Mouse (Mus musculus) right cerebral cortex, postnatal 25 days (tissue): ENCODE data around the gene Tmem107.

Source experiments
- DNase-seq: peaks from one replicate; pipeline ENCODE4 v3.0.0; 2022

Tmem107 gene

DNA sequence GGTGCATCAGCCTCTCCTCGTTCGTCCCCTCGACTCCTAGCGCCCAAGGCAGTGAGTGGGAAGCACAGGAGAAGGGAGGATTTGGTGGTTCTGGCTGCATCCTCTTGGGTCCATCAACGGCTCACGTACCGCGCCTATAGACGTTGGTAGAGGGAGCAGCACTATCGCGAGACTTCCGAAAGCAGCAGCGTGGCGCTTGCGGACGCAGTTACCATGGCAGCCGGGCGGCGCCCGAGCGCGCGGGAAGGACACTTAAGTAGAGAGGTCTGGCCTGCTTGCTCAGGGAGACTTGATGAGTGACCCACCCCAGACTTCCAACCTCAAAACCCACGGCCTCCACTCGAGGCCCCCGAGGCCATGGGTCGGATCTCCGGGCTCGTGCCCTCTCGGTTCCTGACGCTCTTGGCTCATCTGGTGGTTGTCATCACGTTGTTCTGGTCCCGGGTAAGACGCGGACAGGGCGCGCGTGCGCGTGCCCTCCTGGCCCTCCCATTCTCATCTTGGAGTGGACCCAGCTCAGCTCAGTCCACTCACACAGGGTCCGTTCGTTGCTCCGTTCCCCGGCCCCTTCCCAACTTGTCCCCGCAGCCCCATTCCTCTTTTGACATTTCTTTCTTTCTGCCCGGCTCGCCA is at the start of gene Tmem107:
Gene Tmem107 (plus strand): TSS at position 217 of the 633 bp plus-strand sequence.
- peak; percentile 94 for DNase-seq

DNA sequence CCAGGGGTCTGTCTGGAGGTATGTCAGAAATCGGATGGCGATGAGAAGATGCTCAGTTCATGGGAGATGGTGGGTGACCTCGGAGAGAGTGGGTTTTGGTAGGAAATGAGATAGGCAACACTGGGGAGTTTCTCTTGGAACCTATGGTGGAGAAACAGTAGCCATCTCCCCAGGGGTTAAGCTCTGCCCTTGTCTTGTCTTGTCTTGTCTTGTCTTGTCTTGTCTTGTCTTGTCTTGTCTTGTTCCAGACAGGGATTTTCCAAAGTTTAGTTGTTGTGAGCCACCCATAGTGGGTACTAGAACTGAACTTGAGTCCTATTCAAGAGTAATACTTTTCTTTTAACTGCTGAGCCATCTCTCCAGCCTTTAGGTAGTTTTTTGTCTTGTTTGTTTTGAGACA is 44.0 kb upstream of the Tmem107 start:
- no peak for DNase-seq

DNA sequence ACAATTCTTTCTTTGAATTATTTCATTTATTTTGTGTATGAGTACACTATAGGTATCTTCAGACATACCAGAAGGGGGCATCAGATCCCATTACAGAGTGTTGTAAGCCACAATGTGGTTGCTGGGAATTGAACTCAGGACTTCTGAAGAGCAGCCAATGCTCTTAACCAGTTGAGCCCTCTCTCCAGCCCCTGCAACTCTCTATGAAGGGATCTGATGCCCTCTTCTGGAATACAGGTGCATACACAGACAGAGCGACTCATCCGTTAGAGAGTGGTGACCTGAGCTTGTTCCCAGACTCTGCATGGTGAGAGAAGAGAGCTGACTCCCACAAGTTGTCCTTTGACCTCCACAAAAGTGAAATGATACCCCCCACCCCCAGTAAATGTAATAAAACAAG is 41.8 kb upstream of the Tmem107 start:
- no peak for DNase-seq

DNA sequence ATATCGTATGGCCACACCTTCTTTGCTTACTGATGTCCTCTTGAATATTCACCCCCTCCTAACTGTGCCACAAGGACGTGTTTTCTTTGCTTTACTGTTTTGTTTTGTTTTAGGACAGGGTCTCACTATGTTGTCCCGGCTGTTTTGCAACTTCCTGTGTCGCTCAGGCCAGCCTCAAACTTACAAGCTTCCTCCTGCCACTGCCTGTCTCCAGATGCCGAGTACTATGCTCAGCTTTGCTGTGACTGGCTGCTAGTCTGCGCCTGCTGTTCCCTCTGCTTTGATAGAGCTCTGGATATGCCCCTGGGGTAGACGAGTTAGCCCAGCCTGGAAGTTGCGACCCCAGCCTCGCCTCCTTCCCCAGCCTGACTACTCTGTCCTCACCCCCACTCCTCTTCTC is 37.1 kb upstream of the Tmem107 start:
- DNase-seq = no peak

DNA sequence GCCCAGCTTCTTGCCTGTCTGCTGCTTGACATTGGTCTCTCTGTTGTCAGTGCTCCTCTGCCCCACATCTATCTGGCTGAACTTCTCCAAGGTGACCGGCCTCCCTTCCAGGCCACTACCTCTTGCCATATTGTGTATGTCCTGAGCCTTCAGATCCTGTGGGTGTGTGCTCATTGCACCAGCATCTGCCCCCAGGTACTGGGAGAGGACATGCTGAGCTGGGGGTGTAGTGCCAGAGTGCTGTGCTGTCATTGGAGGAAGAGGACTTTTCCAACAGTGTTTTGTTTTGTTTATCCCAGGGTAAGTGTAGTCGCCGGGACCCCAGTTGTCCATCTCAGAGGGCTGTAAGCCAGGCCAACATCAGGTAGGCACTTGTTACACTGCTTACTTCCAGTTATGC is 36.0 kb upstream of the Tmem107 start:
- no peak for DNase-seq

DNA sequence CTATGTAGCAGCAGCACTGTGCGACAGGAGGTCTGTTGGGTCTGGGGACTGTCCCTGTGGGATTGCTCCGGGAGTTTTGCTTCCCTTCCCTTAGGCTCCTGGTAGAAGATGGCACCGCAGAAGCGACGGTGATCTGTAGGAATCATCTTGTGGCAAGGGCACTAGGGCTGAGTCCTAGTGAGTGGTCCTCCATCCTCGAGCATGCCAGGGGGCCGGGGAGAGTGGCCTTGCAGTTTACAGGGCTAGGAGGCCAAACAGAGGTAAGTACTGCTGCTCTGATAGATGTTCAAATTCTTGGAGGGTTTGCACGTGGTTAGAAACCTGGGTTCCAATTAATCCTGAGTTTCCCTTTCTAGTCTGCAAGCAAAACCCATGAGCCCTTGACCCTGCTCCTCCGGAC is 35.2 kb upstream of the Tmem107 start:
- DNase-seq = no peak

DNA sequence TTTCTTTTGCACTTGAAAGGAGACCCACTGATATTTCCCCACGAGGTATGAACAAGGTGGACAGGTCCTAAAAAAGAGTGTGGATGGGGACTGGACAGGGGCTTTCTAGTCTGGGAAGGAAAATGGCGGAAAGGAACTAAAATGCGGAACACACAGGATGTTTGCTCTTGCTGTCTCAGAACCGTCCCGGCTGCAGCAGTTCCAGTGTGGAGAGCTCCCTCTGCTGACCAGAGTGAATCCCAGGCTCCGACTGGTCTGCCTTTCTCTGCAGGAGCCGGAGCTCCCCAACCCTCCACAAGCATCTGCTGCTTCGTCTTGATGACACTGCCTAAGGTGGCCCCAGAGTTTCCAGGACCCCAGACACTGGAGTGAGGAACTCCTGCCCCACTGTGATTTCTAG is 34.8 kb upstream of the Tmem107 start:
- peak; percentile 87 for DNase-seq

DNA sequence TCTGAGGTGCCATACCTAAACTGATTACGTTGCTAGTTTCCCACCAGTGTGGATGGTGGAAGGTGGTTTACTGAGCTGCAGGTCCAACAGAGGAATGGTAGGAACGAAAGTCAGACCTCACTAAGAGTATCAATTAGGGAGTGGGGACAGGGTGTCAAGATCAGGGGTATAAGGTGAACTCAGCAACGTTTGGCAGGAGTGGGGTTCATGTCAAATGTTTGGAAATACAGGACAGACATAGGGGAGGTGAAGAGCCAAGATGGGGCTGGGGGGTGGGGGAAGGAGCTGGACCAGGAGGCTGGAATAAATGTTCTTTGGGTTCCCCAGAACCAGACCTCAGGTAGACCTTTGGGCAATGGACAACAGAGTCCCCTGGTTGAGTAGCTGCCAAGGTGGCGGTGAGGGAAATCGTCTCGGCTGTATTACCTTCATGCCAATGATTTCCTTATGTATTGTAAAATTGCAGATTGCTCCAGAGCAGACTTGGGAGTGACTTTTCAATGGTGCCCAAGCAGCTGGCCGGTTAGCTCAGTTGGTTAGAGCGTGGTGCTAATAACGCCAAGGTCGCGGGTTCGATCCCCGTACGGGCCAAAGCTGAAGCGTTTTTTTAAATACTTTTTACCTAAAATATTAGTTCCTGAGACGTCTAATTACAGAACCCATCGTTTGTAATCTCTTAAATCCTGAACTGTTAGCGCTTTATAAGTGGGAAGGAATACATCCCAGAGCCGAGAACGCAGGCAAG is 33.9 kb upstream of the Tmem107 start:
- peak; percentile 82 for DNase-seq

DNA sequence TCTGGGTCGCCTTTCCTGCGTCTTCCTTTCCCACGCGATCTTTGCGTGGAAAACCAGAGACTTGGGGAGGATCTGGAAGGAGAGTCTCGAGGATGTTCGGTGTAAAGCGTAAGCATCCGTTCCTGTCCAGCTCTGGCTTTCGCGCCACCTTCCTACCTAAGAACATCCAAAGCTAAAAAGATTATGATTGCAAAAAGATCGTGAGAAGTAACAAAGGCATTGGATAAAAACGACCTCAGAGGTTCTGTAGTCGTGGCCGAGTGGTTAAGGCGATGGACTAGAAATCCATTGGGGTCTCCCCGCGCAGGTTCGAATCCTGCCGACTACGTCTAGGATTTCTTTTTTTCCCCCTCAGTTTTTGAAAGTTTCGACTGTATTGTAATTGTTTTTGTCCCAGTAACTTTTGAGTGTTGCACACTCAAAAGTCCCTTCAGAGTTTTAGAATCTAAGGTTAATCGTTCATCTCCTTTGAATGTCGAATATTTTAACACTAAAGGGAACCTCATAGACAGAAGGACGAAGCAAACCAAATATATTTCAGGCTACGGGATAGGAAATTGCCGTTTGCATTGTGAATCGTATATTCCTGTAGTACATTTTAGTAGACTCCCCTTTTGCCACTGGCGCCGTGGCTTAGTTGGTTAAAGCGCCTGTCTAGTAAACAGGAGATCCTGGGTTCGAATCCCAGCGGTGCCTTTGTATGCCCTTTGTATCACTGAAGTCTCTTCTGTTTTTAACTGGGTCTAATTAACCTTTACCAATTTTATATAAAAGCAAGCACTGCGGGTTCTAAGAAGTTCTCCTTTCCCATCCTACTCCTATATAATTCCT is 33.2 kb upstream of the Tmem107 start:
- peak; percentile 78 for DNase-seq

DNA sequence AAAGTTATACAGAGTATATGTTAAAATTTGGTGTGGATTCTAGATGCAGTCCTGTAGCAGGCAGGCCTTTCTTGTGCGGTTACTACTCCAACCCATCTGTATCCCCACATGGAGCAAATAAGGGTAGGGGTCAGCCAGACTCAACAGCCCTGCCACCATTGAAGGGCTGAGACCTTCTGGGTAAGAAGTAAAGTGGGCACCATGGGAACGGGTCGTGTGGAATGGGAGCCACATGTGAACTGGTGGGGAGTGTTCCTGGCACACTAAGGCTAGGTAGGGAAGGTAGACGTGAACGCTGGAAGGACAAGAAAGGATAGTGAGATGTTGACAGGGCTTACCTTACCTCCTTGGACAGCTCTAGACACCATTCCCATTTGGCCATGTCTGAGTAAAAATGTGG is 32.4 kb upstream of the Tmem107 start:
- no peak for DNase-seq

DNA sequence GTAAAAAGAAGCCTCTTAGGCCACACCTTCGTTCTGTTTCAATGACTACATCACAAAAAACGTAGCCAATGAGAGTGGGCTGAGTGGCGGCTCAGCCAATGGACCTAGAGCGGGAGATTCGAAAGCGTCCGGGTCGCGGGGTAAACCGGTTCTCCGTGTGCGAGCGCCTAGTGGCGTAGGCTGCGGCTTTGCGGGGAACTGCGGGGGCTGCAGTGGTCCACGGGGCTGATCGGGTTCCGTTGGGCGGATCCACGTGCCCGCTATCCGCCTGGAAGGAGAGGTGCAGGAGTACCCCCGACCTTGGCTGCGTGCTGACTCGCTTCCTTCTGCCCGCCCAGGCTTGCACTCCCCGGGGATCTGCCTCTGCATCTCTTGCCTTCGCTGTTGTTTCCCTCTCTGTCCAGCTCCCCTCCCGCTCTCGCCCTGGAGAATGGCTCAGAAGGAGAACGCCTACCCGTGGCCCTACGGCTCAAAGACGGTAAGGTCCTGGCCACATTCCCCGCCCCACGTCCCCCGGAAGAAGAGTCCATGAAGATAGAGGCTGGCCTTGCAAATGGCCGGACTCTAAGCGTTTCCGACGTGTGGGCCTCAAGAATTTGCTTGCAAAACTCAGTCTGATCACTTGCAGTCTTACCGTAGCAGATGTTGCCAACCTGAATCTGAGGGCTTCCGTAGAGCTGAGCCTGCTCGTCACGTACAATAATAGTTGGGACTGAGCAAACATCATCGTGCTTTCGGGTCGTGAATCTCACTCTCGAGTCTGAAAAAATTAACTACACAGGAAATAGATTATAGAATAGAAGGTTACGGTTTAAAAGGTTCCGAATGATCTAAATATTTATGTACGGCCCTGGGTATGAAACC is 24.8 kb upstream of the Tmem107 start, which contains the start of gene Aurkb:
Gene Aurkb (plus strand): TSS at position 117 of the 864 bp plus-strand sequence.
- peak; percentile 66 for DNase-seq

DNA sequence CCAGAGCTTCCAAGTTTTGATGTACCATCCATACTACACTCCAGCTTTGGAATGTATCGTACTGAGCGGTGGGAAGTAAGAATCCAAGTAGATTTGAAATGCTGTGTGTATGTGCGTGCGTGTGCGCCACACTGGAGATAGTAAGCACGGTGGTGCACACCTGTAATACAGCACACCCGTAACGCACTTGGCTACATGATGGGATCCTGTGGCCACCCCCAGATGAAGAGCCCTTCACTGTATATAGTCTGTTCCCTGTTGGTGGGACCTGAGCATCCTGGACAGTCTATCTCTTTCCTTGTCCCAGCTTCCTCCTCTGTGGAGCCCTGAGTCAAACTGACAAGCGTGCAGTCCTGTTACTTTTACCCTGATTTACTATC is 24.2 kb upstream of the Tmem107 start:
- DNase-seq = no peak

DNA sequence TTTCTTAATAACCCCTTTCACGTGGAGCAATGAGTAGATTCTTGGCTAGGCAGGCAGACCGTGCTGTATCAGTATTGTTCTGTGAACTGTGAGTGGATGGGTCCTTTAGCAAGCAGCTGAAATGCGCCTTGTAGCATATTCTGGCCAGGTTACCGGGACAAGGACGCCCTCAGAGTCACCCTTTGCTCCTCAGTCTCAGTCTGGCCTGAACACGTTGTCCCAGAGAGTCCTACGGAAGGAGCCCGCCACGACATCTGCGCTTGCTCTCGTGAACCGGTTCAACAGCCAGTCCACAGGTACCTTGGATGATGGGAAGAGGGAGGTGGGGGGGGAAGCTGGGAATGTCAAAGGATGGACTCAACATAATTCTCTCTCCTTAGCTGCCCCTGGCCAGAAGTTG is 23.0 kb upstream of the Tmem107 start:
- no peak for DNase-seq

DNA sequence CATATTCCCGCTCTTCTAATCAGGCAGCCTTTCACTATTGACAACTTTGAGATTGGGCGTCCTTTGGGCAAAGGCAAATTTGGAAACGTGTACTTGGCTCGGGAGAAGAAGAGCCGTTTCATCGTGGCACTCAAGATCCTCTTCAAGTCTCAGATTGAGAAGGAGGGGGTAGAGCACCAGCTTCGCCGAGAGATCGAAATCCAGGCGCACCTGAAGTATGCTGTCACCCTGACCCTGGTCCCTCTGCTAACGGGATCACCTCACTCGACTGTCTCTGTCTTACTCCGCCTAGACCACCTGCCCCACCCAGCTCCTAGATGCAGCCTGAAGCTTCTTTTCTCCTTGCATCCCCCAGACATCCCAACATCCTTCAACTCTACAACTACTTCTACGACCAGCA is 22.5 kb upstream of the Tmem107 start:
- no peak for DNase-seq

DNA sequence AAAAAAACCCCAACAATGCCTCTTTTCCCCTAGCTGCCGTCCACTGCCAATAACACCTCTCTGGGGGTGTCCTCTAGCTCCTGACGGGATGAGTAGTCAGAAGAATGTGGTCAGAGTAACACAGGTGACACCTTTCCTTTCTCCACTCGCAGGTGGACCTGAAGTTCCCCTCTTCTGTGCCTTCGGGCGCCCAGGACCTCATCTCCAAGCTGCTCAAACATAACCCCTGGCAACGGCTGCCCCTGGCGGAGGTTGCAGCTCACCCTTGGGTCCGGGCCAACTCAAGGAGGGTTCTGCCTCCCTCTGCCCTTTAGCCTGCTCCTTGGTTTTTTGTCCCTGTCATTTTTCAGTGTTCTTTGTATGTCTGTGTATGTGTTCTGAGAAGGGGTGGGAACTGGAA is 19.9 kb upstream of the Tmem107 start:
- DNase-seq = no peak

DNA sequence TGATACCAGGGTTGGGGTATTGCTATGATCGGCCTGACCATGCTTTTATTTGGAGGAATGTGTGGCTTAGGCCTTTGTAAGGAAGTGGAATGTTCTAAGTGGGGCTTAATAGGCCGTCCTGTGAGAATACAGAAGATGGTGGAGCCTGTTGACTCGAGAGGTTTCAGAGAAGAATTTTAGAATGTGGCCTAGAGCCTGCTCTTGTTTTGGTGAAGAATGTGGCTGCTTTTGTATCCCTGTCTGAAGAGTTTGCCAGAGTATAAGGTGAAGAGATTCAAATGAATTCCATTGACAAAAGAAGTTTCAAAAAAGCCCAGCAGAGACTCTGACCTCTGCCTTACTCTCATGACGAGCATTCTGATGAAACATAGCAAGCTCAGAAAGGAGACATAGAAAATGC is 18.8 kb upstream of the Tmem107 start:
- no peak for DNase-seq

DNA sequence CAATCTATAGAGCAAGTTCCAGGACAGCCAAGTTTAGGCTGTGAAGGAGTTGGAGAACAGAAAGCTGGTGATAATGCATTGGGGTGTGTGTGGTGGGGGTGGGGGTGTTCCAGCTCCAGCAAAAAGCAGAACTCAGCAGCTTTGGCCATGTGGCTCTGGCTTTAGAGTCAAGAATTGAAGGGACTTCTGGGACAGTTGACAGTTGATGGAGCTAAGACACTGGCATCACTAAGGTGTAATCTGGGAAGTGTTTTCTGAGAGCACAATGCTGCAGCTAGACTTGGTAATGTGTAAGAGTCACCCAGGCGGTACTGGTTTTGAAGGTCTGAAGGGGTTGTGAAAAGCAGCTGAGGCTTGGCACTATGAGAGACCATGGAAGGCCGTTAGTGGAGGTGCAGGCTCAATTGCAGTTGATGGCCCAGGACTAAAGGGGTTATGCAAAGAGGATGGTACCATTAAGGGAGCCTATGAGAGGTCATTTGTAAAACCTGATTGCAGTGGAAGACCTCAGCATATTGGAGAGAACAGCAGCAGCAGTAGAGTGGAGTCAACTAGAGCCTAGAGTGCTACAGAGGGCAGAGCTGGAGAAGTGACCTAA is 17.7 kb upstream of the Tmem107 start:
- DNase-seq = no peak

DNA sequence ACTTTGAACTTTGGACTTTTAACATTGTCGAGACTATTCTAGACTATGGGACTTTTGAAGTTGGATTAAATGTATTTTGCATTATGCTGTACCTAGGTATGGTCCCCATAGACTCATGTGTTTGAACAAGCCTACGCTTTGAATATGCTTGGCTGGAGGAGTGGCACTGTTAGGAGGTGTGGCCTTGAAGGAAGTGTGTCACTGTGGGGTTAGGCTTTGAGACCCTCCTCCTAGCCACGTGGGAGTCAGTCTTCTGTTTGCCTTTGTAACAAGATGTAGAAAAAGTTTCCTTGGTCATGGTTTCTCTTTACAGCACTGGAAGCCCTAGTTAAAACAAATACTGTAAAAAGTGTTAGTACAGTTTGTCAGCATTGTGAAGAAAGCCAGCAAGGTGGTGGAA is 16.8 kb upstream of the Tmem107 start:
- DNase-seq = no peak

DNA sequence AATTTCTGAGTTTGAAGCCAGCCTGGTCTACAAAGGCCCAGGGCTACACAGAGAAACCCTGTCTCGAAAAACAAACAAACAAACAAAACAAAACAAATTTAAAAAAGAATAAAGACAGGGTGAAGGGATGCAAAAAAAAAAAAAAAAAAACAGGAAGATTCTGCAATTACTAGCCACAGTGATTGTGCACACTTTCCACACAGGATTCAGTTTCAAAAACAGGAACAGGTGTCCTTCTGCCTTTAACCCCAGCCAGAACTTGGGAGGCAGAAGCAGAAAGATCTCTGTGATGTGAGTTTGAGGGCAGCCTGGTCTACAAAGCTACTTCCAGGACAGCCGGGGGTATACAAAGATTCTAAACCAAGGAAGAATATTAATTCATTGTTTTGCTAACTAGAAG is 12.3 kb upstream of the Tmem107 start:
- no peak for DNase-seq

DNA sequence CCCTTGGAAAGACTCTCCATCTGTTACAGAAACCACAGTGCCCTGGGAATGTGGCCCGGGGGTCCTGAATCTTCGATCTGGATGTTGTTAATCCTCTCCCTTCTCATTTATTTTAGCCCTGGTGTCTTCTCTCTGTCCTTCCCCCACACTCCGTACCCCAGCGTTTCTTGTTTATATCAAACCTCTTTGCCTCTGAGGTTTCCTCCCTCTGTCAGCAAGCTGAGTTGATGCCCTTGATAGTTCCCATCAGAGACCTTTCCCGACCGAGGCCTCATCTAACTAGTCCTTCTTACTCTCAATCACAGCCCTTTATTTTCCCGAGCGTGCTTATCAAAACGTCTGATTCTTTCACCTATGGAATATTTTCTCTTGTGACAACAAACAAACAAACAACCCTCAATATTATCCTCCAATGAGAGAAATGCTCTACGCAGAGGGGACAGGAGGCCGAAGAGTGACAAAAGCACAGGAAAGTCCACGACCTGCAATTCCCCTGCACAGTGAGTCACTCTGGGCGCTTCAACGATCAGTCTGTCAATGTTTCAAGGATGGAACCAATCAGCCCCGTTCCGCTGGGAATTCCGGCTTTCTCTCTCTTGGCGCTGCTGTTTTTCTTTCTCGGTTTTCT is 11.8 kb upstream of the Tmem107 start:
- no peak for DNase-seq

DNA sequence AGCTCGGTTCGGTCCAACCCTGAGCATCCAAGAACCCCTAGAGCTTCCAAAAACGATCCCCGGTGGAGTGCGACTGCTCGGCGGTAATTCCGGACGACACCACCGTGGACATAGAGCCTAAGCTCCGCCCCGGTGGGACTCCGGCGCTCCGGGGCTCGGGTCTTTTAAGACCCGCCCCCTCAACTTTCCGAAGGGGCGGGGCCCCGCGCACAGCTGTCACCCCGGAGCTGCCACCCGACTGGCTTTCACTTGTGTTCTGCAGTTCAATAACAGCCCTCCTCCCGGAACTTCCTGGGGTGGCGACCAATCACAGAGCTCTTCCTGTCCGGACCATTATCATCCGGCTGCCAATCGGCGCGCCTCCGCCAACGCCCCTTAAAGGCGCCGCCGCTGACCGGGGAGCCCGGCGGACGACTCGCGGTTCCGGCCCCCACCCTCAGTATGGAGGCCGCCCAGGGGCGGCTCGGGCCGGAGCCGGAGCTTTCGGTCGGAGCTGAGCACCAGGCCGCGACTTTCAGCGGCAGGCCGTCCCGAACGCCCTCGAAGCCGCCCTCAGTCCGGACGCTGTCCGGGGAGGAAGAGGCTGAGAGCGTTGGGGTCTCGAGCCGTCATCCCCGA is 11.1 kb upstream of the Tmem107 start, which contains the start of gene Borcs6:
Gene Borcs6 (plus strand): TSS at position 361 of the 618 bp plus-strand sequence.
- DNase-seq = peak; percentile 95
